Mouse (Mus musculus) heart, embryonic 15.5 days (tissue): ENCODE measurements around the gene Ftsj1. TPM values are rescaled to one million over a fixed set of nuclear protein-coding genes. Genes with fewer than 3 reads are reported as not detected.

Experiments
- ATAC-seq: fragments of 200-750 bp; cut with Nextera tagmentation; replicated peaks from 2 replicates; pipeline ENCODE4 v1.8.0; 2017; ENCODE audit warnings: low read depth, moderate TSS enrichment; ENCODE audit not compliant: insufficient number of reproducible peaks, insufficient read depth, low FRiP score
- H3K27ac ChIP-seq: fragments of 300-500 bp; sonication (generic); 2 replicates; pipeline ENCODE4 v1.5.1; 2015; ENCODE audit warnings: mild to moderate bottlenecking, inconsistent platforms
- H3K27me3 ChIP-seq: fragments of 300-500 bp; sonication (generic); 2 replicates; pipeline ENCODE4 v1.6.1; 2015; ENCODE audit warnings: inconsistent platforms
- H3K36me3 ChIP-seq: fragments of 300-500 bp; sonication (generic); 2 replicates; pipeline ENCODE4 v1.6.1; 2015; ENCODE audit warnings: mild to moderate bottlenecking, inconsistent platforms
- H3K4me1 ChIP-seq: fragments of 300-500 bp; sonication (generic); replicated peaks from 2 replicates; pipeline ENCODE4 v1.6.1; 2015; ENCODE audit warnings: inconsistent platforms
- H3K4me2 ChIP-seq: fragments of 300-500 bp; sonication (generic); 2 replicates; pipeline ENCODE4 v1.6.1; 2015; ENCODE audit warnings: inconsistent platforms, mild to moderate bottlenecking, moderate library complexity
- H3K4me3 ChIP-seq: fragments of 300-500 bp; sonication (generic); 2 replicates; pipeline ENCODE4 v1.5.1; 2015; ENCODE audit warnings: mild to moderate bottlenecking, inconsistent platforms
- H3K9ac ChIP-seq: fragments of 300-500 bp; sonication (generic); 2 replicates; pipeline ENCODE4 v1.6.1; 2015; ENCODE audit warnings: mild to moderate bottlenecking, inconsistent platforms
- H3K9me3 ChIP-seq: fragments of 300-500 bp; sonication (generic); replicated peaks from 2 replicates; pipeline ENCODE4 v1.6.1; 2016; ENCODE audit warnings: inconsistent platforms
- WGBS: fragments of 180-500 bp; shearing (Covaris S2); methylation state at CpG from one replicate; pipeline ENCODE4 v1.1.7; 2015; ENCODE audit warnings: mixed read lengths; 5-methylcytosine and 5-hydroxymethylcytosine counted together
- polyA plus RNA-seq: library from polyadenylated mRNA; unstranded; fragments of >200 nt; fragmentation: Nextera tagmentation; extraction: Ambion mirVana; gene quantifications from 2 replicates; pipeline ENCODE4 v1.2.1, GENCODE M21; 2015

The Ftsj1 gene
- polyA plus RNA-seq, 1 experiment from 2014 or later = 20.8 TPM

DNA sequence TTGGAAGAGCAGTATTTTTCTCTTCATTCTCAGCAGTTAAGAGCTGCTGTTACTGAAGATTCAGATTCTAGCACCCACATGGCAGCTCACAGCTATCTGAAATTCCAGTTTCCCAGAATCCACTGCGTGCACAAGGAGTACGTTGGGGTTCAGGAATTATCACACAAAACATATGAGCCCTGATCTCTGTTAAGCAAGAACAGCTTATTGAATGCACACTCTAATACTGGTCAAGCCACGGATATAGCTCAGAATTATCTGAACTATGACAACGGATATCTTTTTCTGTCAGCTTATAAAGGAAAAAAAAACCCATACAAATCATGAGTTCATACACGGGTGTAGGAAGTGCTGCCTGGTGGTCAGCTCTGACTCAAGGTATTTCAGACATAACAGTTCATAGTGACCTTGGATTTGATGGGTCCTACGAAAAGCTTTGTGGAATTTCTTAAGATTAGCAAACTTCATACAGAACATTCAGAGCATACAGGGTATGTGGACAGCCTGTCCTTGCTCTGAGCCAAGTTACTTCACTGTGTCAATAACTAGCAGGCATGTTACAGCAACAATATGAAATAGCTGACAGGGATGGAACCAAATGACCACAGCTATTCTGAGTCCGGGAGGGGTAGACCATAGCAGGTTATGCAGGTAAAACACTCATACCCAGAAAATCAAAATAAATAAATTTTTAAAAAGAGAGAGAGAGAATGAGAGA is 40.6 kb downstream of the Ftsj1 start:
- no peaks in the 10 kb centered on the region for H3K9me3 ChIP-seq

GRCm38 (mm10) chrX:8209720-8210119 is 42.5 kb downstream of the Ftsj1 start:
- Histone ChIP-seq H3K36me3 (no peaks in the 10 kb centered on the region), H3K4me3 (no peak overlapping the region), H3K27ac (no peak overlapping the region), H3K4me2 (no peak overlapping the region), H3K4me1 (no peaks in the 10 kb centered on the region), H3K27me3 (no peaks in the 10 kb centered on the region), H3K9ac (no peak overlapping the region), H3K9me3 (no peaks in the 10 kb centered on the region)
- ATAC-seq = no peak
- 33% methylated on average over 2 of the region's 2 CpGs for WGBS

More for the DNA sequence above, 40.6 kb downstream of the Ftsj1 start:
- Histone ChIP-seq H3K4me3 (no peak overlapping the region), H3K27me3 (no peaks in the 10 kb centered on the region), H3K9ac (no peak overlapping the region), H3K27ac (no peak overlapping the region), H3K36me3 (no peaks in the 10 kb centered on the region), H3K4me1 (no peaks in the 10 kb centered on the region), H3K4me2 (no peak overlapping the region)
- WGBS = 65% methylated on average over 7 of the region's 7 CpGs
- ATAC-seq = no peak

GRCm38 (mm10) chrX:8207224-8207623 is 45.0 kb downstream of the Ftsj1 start:
- ATAC-seq = no peak

GRCm38 (mm10) chrX:8206694-8207197 is 45.5 kb downstream of the Ftsj1 start:
- no peak for ATAC-seq
- Histone ChIP-seq H3K4me2 (peak overlapping the region; percentile 81), H3K27me3 (no peaks in the 10 kb centered on the region), H3K4me1 (no peaks in the 10 kb centered on the region), H3K4me3 (peak overlapping the region; percentile 61), H3K27ac (no peak overlapping the region), H3K36me3 (no peaks in the 10 kb centered on the region), H3K9ac (no peak overlapping the region), H3K9me3 (no peaks in the 10 kb centered on the region)
- WGBS = 11% methylated on average over 11 of the region's 11 CpGs

More at GRCm38 (mm10) chrX:8207224-8207623, 45.0 kb downstream of the Ftsj1 start:
- Histone ChIP-seq H3K4me3 (no peak overlapping the region), H3K27me3 (no peaks in the 10 kb centered on the region), H3K9me3 (no peaks in the 10 kb centered on the region), H3K27ac (no peak overlapping the region), H3K4me1 (no peaks in the 10 kb centered on the region), H3K4me2 (peak overlapping the region; percentile 81), H3K36me3 (no peaks in the 10 kb centered on the region), H3K9ac (no peak overlapping the region)
- WGBS = 29% methylated on average over 4 of the region's 4 CpGs

DNA sequence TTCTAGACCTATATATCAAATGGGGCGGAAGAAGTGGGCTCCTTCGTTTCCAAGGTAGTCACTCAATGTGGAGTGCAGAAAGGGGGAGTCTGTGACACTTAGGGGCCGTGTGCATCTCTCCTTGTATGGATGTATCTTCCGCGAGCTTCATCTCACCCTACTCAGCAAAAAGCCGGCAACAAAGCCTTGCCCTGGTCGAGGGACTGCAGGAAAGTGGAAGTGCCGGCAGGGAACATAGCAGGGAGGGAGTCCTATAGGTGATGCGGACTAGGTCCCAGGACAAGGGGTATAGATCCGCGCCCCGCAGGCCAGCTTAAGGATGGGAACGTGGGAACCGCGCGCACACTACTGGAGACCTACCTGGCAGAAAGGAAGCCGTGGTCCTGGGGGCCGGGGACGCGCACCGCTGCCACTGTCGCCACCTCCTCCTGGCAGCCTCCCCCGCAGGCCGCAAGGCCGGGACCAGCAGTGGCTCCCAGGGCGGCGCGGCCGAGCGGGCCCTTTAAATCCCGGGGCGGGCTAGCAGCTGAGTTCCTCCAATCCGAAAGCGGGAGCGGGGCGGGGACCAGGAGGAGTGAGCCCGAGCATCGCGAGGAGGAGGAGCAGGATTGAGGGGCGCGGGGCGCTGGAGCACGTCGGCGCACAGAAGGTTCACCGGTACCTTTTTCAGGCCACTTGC is 46.1 kb downstream of the Ftsj1 start, which contains the start of gene Porcn:
TSS of gene Porcn (minus strand) at position 511 of the 679 bp plus-strand sequence.
- ATAC-seq = peak; percentile 89
- peak within 1 kb of the TSS; percentile 81 for H3K4me2 ChIP-seq
- H3K27ac ChIP-seq = no peak within 1 kb of the TSS
- no peaks in the 10 kb centered on the region for H3K36me3 ChIP-seq
- WGBS = 6% methylated on average over 44 of the region's 46 CpGs
- no peaks in the 10 kb centered on the region for H3K4me1 ChIP-seq
- no peaks in the 10 kb centered on the region for H3K9me3 ChIP-seq
- no peaks in the 10 kb centered on the region for H3K27me3 ChIP-seq
- H3K9ac ChIP-seq = peak within 1 kb of the TSS; percentile 56
- H3K4me3 ChIP-seq = peak within 1 kb of the TSS; percentile 61

DNA sequence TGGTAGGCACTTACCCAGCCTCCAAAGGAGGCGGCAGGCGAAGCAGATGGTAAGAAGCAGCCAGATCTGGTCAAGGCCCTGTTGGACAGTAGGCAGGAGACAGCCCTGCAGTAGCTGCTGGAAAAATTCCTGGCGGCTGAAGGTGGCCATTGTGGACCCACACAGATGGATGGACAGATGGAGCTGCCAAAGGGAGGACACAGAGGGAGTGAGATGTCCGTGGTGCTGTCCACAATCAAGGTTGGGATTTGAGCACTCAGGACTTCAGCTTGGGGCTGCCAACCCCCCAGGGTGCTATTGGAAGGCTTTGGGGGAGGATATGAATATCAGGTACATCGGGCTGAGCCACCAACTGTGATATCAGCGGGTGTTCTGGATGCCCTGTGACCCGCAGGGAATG is 46.7 kb downstream of the Ftsj1 start:
- no peak for ATAC-seq
- H3K4me3 ChIP-seq = peak overlapping the region; percentile 61

DNA sequence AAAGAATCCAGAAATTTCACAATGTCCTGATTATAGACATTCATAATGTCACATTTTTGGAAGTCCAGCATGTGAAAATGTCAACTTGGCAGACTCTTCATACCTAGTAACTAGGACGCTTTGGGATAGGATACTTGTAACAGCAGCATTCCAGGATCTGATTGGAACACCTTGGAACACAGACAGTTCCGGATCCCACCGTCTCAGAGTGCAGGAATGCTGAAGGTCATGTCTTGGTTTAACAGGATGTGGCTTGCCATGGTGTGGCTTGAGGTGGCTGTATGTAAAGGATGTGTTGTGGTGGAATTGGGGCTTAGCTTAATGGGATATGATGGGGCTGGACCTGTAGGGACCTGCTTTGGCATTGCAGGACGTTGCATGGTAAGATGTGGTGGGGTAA is 47.1 kb downstream of the Ftsj1 start:
- Histone ChIP-seq H3K9me3 (no peaks in the 10 kb centered on the region), H3K4me2 (no peak overlapping the region), H3K9ac (no peak overlapping the region), H3K4me1 (no peaks in the 10 kb centered on the region), H3K36me3 (no peaks in the 10 kb centered on the region), H3K27me3 (no peaks in the 10 kb centered on the region), H3K27ac (no peak overlapping the region), H3K4me3 (no peak overlapping the region)
- 63% methylated on average over 4 of the region's 4 CpGs for WGBS
- ATAC-seq = no peak

More for the DNA sequence above, 46.7 kb downstream of the Ftsj1 start:
- Histone ChIP-seq H3K36me3 (no peaks in the 10 kb centered on the region), H3K9ac (no peak overlapping the region), H3K4me2 (peak overlapping the region; percentile 81), H3K4me1 (no peaks in the 10 kb centered on the region), H3K27ac (no peak overlapping the region), H3K27me3 (no peaks in the 10 kb centered on the region), H3K9me3 (no peaks in the 10 kb centered on the region)
- WGBS = 37% methylated on average over 7 of the region's 7 CpGs

DNA sequence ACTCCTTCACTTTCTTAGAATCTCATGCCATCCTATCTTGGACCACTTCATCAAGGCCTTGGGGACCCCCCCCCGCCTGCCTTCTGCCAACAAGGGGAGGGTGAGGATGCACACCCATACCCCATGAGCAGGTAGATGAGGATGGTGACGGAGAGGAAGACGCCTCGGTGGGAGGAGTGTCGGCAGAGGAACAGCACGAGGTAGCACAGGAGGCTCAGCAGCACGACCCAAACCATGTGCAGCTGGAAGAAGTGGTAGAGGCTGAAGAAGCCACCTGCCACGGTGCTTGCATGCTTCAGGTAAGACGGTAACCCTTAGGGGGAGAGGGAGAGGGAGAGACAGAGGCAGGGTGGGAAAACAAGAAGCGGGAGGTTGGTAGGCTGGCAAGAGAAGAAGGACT is 48.1 kb downstream of the Ftsj1 start:
- H3K27ac ChIP-seq = no peak overlapping the region
- no peaks in the 10 kb centered on the region for H3K36me3 ChIP-seq
- no peak overlapping the region for H3K4me3 ChIP-seq
- H3K4me1 ChIP-seq = no peaks in the 10 kb centered on the region
- no peaks in the 10 kb centered on the region for H3K9me3 ChIP-seq
- WGBS = 76% methylated on average over 10 of the region's 10 CpGs
- H3K4me2 ChIP-seq = no peak overlapping the region
- no peak for ATAC-seq
- no peaks in the 10 kb centered on the region for H3K27me3 ChIP-seq
- H3K9ac ChIP-seq = no peak overlapping the region

DNA sequence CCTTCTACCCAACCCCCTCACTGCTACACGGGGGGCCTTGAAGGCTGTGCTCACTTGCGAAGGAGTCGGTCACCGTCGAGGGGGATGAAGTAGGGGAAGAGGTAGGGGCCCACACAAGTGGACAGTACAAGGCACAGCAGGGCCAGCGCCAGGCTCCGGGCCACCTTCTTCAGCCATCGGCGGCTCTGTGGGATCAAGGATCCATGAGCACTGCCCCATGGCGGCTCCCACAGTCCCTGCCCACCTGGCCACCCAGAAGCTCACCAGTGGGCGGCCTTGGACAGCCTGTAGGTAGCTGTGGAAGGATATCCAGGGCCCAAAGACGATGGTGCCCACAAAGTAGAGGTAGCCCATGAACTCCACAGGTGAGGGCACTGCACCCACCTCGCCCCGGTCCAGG is 49.1 kb downstream of the Ftsj1 start:
- no peak for ATAC-seq
- no peak overlapping the region for H3K4me2 ChIP-seq
- no peaks in the 10 kb centered on the region for H3K4me1 ChIP-seq
- H3K27ac ChIP-seq = no peak overlapping the region
- H3K4me3 ChIP-seq = no peak overlapping the region
- WGBS = 88% methylated on average over 10 of the region's 14 CpGs
- H3K36me3 ChIP-seq = no peaks in the 10 kb centered on the region
- H3K9me3 ChIP-seq = no peaks in the 10 kb centered on the region
- no peaks in the 10 kb centered on the region for H3K27me3 ChIP-seq
- H3K9ac ChIP-seq = no peak overlapping the region

- Histone ChIP-seq H3K27ac (peak within 1 kb of the TSS; percentile 45), H3K9ac (peak within 1 kb of the TSS; percentile 66), H3K4me1 (peaks cover 5% of the 10 kb centered on the region; the same call in 1 of the 2 replicates), H3K4me3 (peak within 1 kb of the TSS; percentile 67), H3K27me3 (no peaks in the 10 kb centered on the region), H3K9me3 (no peaks in the 10 kb centered on the region), H3K36me3 (no peaks in the 10 kb centered on the region), H3K4me2 (peak within 1 kb of the TSS; percentile 71)
- ATAC-seq = no peak
- WGBS = 13% methylated on average over 10 of the region's 10 CpGs
These were observed 58.8 kb downstream of the Ftsj1 start, which contains the start of gene Ebp for GRCm38 (mm10) chrX:8193419-8193723. TSS of gene Ebp (minus strand) at chrX:8193512.

DNA sequence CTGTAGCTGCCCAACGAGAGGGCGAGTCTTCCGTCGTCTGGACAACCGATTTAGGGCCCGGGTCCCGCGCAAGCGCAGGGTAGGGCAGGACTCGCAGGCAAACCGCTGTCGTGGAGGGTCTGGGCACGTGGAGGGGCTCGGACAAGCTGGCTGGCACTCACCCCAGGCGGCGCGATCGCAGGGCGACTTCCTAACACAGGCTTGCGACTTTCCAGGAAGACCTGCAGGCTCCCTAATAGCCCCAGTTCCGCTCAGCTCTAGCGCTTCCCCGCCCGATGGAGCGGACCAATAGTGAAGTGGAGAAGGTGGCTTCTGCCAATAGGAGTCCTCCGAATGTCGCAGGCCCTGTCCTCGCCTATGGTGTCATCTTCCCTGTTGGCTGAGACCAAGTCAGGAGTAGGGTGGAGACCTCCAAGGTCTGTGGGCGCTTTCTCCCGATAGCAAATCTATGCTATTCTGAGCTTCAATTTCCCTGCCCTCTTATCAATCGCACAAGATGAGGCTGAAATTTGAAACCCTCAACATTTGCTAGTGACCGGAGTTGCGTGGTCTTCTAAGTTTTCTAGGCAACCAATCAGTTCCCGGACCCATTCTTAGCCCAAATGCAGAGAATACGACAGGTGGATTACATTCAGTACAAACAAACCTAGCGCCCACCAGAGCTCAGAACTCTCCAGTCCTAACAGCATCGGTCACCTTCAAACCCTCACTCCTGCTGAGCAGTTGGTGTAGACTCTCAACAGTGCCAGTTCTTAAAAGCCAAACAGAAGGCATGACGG is 59.4 kb downstream of the Ftsj1 start:
- H3K36me3 ChIP-seq = no peaks in the 10 kb centered on the region
- peak; percentile 96 for ATAC-seq
- no peaks in the 10 kb centered on the region for H3K9me3 ChIP-seq
- H3K4me3 ChIP-seq = peak overlapping the region; percentile 67
- H3K27me3 ChIP-seq = no peaks in the 10 kb centered on the region
- peak overlapping the region; percentile 66 for H3K9ac ChIP-seq
- 14% methylated on average over 38 of the region's 38 CpGs for WGBS
- peak overlapping the region; percentile 71 for H3K4me2 ChIP-seq
- peaks cover 5% of the 10 kb centered on the region; the same call in 1 of the 2 replicates for H3K4me1 ChIP-seq
- peak overlapping the region; percentile 45 for H3K27ac ChIP-seq
